1 mouse cellular context compared by ENCODE assay signal in the genomic region with DNA sequence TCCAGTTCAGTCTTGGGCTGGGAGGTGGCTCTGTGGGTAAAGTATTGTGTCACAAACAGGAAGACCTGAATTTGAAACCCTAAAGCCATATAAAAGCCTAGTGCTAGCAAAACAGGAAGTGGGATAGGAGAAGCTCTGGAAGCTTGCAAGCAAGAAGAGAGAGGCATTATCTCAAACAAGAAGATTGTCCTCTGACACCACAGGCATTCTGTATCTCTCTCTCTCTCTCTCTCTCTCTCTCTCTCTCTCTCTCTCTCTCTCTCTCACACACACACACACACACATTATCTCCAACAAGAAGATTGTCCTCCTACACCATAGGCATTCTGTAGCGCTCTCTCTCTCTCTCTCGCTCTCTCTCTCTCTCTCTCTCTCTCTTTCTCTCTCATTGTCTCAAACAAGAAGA.
TF ChIP-seq lines count a peak whose summit lies in the region.

No protein-coding gene starts in this region.

TF ChIP-seq in MEL, 35 proteins besides CTCF, POLR2A, EP300 and RAD21 (continued from another document):
- TF ChIP-seq GABPA (IDR thresholded peaks at IDR 0.05; ENCODE audit: low read depth, low read length), result no peak
- no peak for TF ChIP-seq ZC3H11A (IDR thresholded peaks at IDR 0.05; ENCODE audit: low read depth, low read length)
- TF ChIP-seq TBP (IDR thresholded peaks at IDR 0.05; ENCODE audit: low read depth, low read length), result no peak
- TF ChIP-seq GATA1 (IDR thresholded peaks at IDR 0.05; ENCODE audit: low read depth, low read length), result peak; percentile 82
- no peak for TF ChIP-seq USF1 (IDR thresholded peaks at IDR 0.05; ENCODE audit: low read depth, low read length)
- TF ChIP-seq MYB (IDR thresholded peaks at IDR 0.05; ENCODE audit: low read depth, low read length), result no peak
- TF ChIP-seq ZMIZ1 (IDR thresholded peaks at IDR 0.05; ENCODE audit: low read depth, low read length), result no peak
- 0 out of 2 replicates have a peak, but pooled peaks have one; percentile 24 for TF ChIP-seq ZNF384 (IDR thresholded peaks at IDR 0.05; ENCODE audit: low read depth, low read length)
- TF ChIP-seq MYC (IDR thresholded peaks at IDR 0.05; ENCODE audit: low read depth, low read length), result peak; percentile 70; the same call in 1 of the 2 replicates
- TF ChIP-seq SMC3 (IDR thresholded peaks at IDR 0.05; ENCODE audit: low read depth, low read length), result no peak
- TF ChIP-seq TCF12 (IDR thresholded peaks at IDR 0.05; ENCODE audit: low read depth, low read length), result peak; percentile 50
- no peak for TF ChIP-seq MEF2A (IDR thresholded peaks at IDR 0.05; ENCODE audit: extremely low read depth, insufficient replicate concordance, low read depth, low read length, poor library complexity, severe bottlenecking)
- TF ChIP-seq NELFE (IDR thresholded peaks at IDR 0.05; ENCODE audit: low read depth, low read length), result no peak
- TF ChIP-seq RCOR1 (IDR thresholded peaks at IDR 0.05; ENCODE audit: low read depth, low read length), result peak; percentile 70
- TF ChIP-seq POLR2AphosphoS2 (IDR thresholded peaks at IDR 0.05; ENCODE audit: low read length), result no peak
- peak; percentile 73 for TF ChIP-seq ETS1 (IDR thresholded peaks at IDR 0.05; ENCODE audit: low read depth, low read length)
- TF ChIP-seq POLR2AphosphoS5 (IDR thresholded peaks at IDR 0.05; ENCODE audit: borderline replicate concordance, low read depth, low read length), result no peak
- TF ChIP-seq UBTF (IDR thresholded peaks at IDR 0.05; ENCODE audit: borderline replicate concordance, insufficient read depth, low read depth, low read length), result no peak
- peak; percentile 75; the same call in 1 of the 2 replicates for TF ChIP-seq ELF1 (IDR thresholded peaks at IDR 0.05; ENCODE audit: low read depth, low read length)
- peak; percentile 53; the same call in 1 of the 2 replicates for TF ChIP-seq MAX (IDR thresholded peaks at IDR 0.05; ENCODE audit: low read length)
- TF ChIP-seq ZKSCAN1 (IDR thresholded peaks at IDR 0.05; ENCODE audit: low read depth, low read length), result no peak
- TF ChIP-seq KAT2A (conservative IDR thresholded peaks at IDR 0.05; ENCODE audit: low read depth, low read length), result no peak
- TF ChIP-seq HCFC1 (IDR thresholded peaks at IDR 0.05; ENCODE audit: low read depth, low read length), result no peak
- TF ChIP-seq CHD1 (IDR thresholded peaks at IDR 0.05; ENCODE audit: low read depth, low read length), result no peak
- TF ChIP-seq BHLHE40 (IDR thresholded peaks at IDR 0.05; ENCODE audit: borderline replicate concordance, low read depth, low read length), result no peak
- TF ChIP-seq CHD2 (IDR thresholded peaks at IDR 0.05; ENCODE audit: low read length), result no peak
- TF ChIP-seq MAFK (IDR thresholded peaks at IDR 0.05; ENCODE audit: borderline replicate concordance, low read depth, low read length), result no peak
- no peak for TF ChIP-seq E2F4 (IDR thresholded peaks at IDR 0.05; ENCODE audit: borderline replicate concordance, low read depth, low read length)
- TF ChIP-seq NRF1 (IDR thresholded peaks at IDR 0.05; ENCODE audit: insufficient read depth, low read depth, low read length, poor library complexity, severe bottlenecking), result no peak
- TF ChIP-seq MXI1 (IDR thresholded peaks at IDR 0.05; ENCODE audit: low read depth, low read length), result peak; percentile 53; the same call in 1 of the 2 replicates
- peak; percentile 78 for TF ChIP-seq SIN3A (IDR thresholded peaks at IDR 0.05; ENCODE audit: low read length)
